Mouse (Mus musculus): ENCODE results near the gene Adgrg7. TPM values are rescaled to one million over a fixed set of nuclear protein-coding genes. Genes with fewer than 3 reads are reported as not detected.

Adgrg7 gene
- polyA plus RNA-seq, 1 experiment from 2014 or later = 0.12 TPM

DNA sequence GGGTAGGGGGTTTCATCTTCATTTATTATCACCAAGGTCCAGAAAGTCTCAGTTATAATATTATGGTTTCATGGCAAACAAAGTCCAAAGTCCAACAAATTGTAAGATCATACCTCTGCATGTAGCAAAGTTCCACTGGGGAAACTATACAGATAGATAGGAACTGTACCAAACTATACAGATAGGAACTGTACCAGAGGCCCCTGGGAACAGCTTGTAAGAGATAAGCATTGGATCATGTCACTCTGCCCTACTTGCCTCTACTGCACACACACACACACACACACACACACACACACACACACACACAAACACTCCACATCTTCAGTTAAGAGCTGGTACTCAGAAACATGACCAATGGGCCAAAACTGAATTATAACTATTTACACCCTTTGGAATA is 76.6 kb downstream of the Adgrg7 start:
- Histone ChIP-seq H3K27me3 (ENCODE audit: control insufficient read depth, insufficient read depth, low read length) (no peaks in the 10 kb centered on the region), H3K4me3 (ENCODE audit: low read depth, low read length) (no peak overlapping the region), H3K4me2 (replicated peaks; ENCODE audit: low read depth, low read length) (no peak overlapping the region), H3K36me3 (ENCODE audit: control insufficient read depth, insufficient read depth, low read length) (no peaks in the 10 kb centered on the region), H3K4me1 (ENCODE audit: control insufficient read depth, insufficient read depth, low read length) (peaks cover 19% of the 10 kb centered on the region), H3K27ac (ENCODE audit: low read length) (no peak overlapping the region), H3K9ac (replicated peaks; ENCODE audit: low read depth, low read length) (no peak overlapping the region), H3K9me3 (ENCODE audit: control insufficient read depth, low read depth, low read length) (no peaks in the 10 kb centered on the region)
- no peak for ATAC-seq (ENCODE audit: insufficient number of reproducible peaks, insufficient read depth, low FRiP score, low read depth)

- Histone ChIP-seq H3K9me3 (ENCODE audit: control insufficient read depth, low read depth, low read length) (no peaks in the 10 kb centered on the region), H3K4me1 (ENCODE audit: control insufficient read depth, insufficient read depth, low read length) (peaks cover 19% of the 10 kb centered on the region), H3K27ac (ENCODE audit: low read length) (peak within 1 kb of the TSS; percentile 98), H3K4me3 (ENCODE audit: low read depth, low read length) (peak within 1 kb of the TSS; percentile 72), H3K36me3 (ENCODE audit: control insufficient read depth, insufficient read depth, low read length) (no peaks in the 10 kb centered on the region), H3K4me2 (replicated peaks; ENCODE audit: low read depth, low read length) (peak within 1 kb of the TSS; percentile 54), H3K9ac (replicated peaks; ENCODE audit: low read depth, low read length) (peak within 1 kb of the TSS; percentile 89), H3K27me3 (ENCODE audit: control insufficient read depth, insufficient read depth, low read length) (no peaks in the 10 kb centered on the region)
- under 1% methylated on average over 60 of the region's 62 CpGs for WGBS
- peak; percentile 95 for ATAC-seq (ENCODE audit: insufficient number of reproducible peaks, insufficient read depth, low FRiP score, low read depth)
Observed at GRCm38 (mm10) chr16:56717224-56718200, 78.1 kb downstream of the Adgrg7 start, which contains the start of gene Tfg. Tfg (minus strand) TSS chr16:56717450.

DNA sequence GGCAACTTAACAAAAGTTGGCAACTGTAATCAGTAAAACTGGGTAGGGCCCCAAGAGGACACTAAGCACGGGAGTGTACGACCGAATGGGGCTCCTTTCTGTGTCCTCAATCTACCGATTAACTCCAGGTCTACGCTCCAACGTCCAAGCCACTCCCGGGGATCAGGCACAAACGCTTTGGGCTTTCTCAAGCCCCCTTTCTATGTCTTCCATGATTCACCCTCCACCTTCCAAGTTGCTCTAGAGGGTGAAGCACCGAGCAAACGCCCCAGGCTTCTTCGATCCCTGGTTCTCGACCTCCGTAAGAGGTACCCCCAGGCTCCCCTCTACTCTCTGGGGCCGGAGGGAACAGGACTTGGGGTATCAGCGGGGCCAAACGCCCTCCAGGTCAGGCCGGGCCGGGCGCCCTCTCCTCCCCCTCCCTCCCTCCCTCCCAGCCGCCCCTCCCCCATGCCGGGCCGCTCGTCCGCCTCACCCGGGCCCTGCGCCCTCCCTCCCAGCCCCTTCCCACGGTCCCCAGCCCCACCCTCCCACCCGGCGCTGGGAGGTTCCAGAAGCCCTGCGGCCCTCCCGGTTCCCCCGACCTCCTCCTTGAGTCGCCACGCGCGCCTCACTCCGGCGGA is 79.0 kb downstream of the Adgrg7 start:
- ATAC-seq (ENCODE audit: insufficient number of reproducible peaks, insufficient read depth, low FRiP score, low read depth) = peak; percentile 74
- Histone ChIP-seq H3K36me3 (ENCODE audit: control insufficient read depth, insufficient read depth, low read length) (peaks cover 4% of the 10 kb centered on the region), H3K27me3 (ENCODE audit: control insufficient read depth, insufficient read depth, low read length) (no peaks in the 10 kb centered on the region), H3K9me3 (ENCODE audit: control insufficient read depth, low read depth, low read length) (no peaks in the 10 kb centered on the region), H3K27ac (ENCODE audit: low read length) (peak overlapping the region; percentile 98), H3K4me3 (ENCODE audit: low read depth, low read length) (peak overlapping the region; percentile 72), H3K4me1 (ENCODE audit: control insufficient read depth, insufficient read depth, low read length) (peaks cover 19% of the 10 kb centered on the region), H3K4me2 (replicated peaks; ENCODE audit: low read depth, low read length) (peak overlapping the region; percentile 44), H3K9ac (replicated peaks; ENCODE audit: low read depth, low read length) (peak overlapping the region; percentile 89)
- WGBS = under 1% methylated on average over 36 of the region's 38 CpGs

GRCm38 (mm10) chr16:56715608-56716007 is 80.0 kb downstream of the Adgrg7 start:
- peak overlapping the region; percentile 44 for H3K4me2 ChIP-seq (replicated peaks; ENCODE audit: low read depth, low read length)
- no peaks in the 10 kb centered on the region for H3K9me3 ChIP-seq (ENCODE audit: control insufficient read depth, low read depth, low read length)
- H3K27me3 ChIP-seq (ENCODE audit: control insufficient read depth, insufficient read depth, low read length) = no peaks in the 10 kb centered on the region
- peaks cover 19% of the 10 kb centered on the region for H3K4me1 ChIP-seq (ENCODE audit: control insufficient read depth, insufficient read depth, low read length)
- no peak overlapping the region for H3K9ac ChIP-seq (replicated peaks; ENCODE audit: low read depth, low read length)
- H3K36me3 ChIP-seq (ENCODE audit: control insufficient read depth, insufficient read depth, low read length) = peaks cover 5% of the 10 kb centered on the region
- 57% methylated on average over 3 of the region's 3 CpGs for WGBS
- no peak overlapping the region for H3K27ac ChIP-seq (ENCODE audit: low read length)
- H3K4me3 ChIP-seq (ENCODE audit: low read depth, low read length) = peak overlapping the region; percentile 72
- no peak for ATAC-seq (ENCODE audit: insufficient number of reproducible peaks, insufficient read depth, low FRiP score, low read depth)

DNA sequence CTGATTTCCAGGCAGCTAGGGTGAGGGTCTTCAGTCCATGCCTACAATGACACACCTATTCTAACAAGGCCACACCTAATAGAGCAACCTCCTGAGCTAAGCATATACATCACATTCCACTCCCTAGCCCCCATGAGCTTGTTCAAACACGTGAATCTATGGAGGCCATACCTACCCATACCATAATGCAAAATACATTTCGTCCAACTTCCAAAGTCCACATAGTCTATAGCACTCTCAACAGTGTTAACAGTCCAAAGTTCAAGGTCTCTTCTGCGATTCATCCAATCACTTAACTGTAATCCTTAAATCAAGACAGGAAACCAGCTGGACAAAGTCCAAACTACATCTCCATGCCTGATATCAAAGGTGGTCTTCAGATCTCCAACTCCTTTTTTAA is 85.6 kb downstream of the Adgrg7 start:
- ATAC-seq (ENCODE audit: insufficient number of reproducible peaks, insufficient read depth, low FRiP score, low read depth) = no peak
- 82% methylated on average over 3 of the region's 3 CpGs for WGBS
- Histone ChIP-seq H3K9me3 (ENCODE audit: control insufficient read depth, low read depth, low read length) (no peaks in the 10 kb centered on the region), H3K4me2 (replicated peaks; ENCODE audit: low read depth, low read length) (no peak overlapping the region), H3K36me3 (ENCODE audit: control insufficient read depth, insufficient read depth, low read length) (peaks cover 39% of the 10 kb centered on the region), H3K4me1 (ENCODE audit: control insufficient read depth, insufficient read depth, low read length) (peaks cover 5% of the 10 kb centered on the region; the same call in 1 of the 2 replicates), H3K27me3 (ENCODE audit: control insufficient read depth, insufficient read depth, low read length) (no peaks in the 10 kb centered on the region), H3K4me3 (ENCODE audit: low read depth, low read length) (no peak overlapping the region), H3K27ac (ENCODE audit: low read length) (no peak overlapping the region), H3K9ac (replicated peaks; ENCODE audit: low read depth, low read length) (no peak overlapping the region)

DNA sequence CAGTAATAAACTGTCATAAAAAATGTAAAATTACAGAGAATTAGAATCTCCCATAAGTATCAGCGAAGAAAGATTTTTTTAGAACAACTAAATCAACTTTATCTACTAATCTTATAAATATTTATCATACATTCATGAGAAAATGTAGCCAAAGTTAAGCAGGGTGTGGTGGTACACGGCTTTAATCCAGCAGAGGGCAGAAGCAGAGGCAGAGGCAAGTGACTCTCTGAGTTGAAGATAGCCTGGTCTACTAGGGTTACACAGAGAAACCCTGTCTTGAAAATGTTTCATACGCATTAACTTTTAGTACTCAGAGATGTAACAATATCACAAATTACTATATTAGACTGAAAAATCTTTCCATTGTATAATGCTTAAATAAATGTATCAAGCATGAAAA is 89.9 kb downstream of the Adgrg7 start:
- no peak for ATAC-seq (ENCODE audit: insufficient number of reproducible peaks, insufficient read depth, low FRiP score, low read depth)
- peaks cover 52% of the 10 kb centered on the region for H3K36me3 ChIP-seq (ENCODE audit: control insufficient read depth, insufficient read depth, low read length)

GRCm38 (mm10) chr16:56700898-56701297 is 94.8 kb downstream of the Adgrg7 start:
- Histone ChIP-seq H3K27ac (ENCODE audit: low read length) (no peak overlapping the region), H3K27me3 (ENCODE audit: control insufficient read depth, insufficient read depth, low read length) (no peaks in the 10 kb centered on the region), H3K36me3 (ENCODE audit: control insufficient read depth, insufficient read depth, low read length) (peaks cover 39% of the 10 kb centered on the region), H3K9me3 (ENCODE audit: control insufficient read depth, low read depth, low read length) (no peaks in the 10 kb centered on the region), H3K4me3 (ENCODE audit: low read depth, low read length) (no peak overlapping the region), H3K9ac (replicated peaks; ENCODE audit: low read depth, low read length) (no peak overlapping the region), H3K4me2 (replicated peaks; ENCODE audit: low read depth, low read length) (no peak overlapping the region), H3K4me1 (ENCODE audit: control insufficient read depth, insufficient read depth, low read length) (no peaks in the 10 kb centered on the region)
- ATAC-seq (ENCODE audit: insufficient number of reproducible peaks, insufficient read depth, low FRiP score, low read depth) = no peak
- WGBS = 89% methylated on average over 3 of the region's 3 CpGs

More for the DNA sequence above, 89.9 kb downstream of the Adgrg7 start:
- Histone ChIP-seq H3K4me3 (ENCODE audit: low read depth, low read length) (no peak overlapping the region), H3K9ac (replicated peaks; ENCODE audit: low read depth, low read length) (no peak overlapping the region), H3K9me3 (ENCODE audit: control insufficient read depth, low read depth, low read length) (no peaks in the 10 kb centered on the region), H3K27me3 (ENCODE audit: control insufficient read depth, insufficient read depth, low read length) (no peaks in the 10 kb centered on the region), H3K27ac (ENCODE audit: low read length) (no peak overlapping the region), H3K4me1 (ENCODE audit: control insufficient read depth, insufficient read depth, low read length) (no peaks in the 10 kb centered on the region), H3K4me2 (replicated peaks; ENCODE audit: low read depth, low read length) (no peak overlapping the region)
- 79% methylated on average over 3 of the region's 3 CpGs for WGBS

DNA sequence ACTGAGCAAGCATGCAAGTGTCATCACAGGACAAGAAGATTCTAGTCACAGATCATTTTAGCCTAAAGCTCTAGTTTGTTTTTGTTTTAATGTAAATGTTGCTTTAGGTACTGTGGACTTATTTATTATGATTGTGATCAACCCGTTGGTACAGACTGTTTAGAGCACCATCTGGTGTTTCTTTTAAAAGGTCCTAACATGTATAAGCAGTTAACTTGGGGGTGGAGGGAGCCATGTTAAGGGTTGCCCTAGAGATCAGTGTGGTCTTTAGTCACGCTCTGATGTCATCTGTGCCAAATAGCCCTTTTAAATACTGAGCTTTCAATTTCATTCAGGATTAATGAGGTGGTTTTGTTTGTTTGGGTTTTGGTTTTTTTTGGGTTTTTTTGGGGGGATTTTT is 99.2 kb downstream of the Adgrg7 start:
- H3K4me3 ChIP-seq (ENCODE audit: low read depth, low read length) = no peak overlapping the region
- H3K27me3 ChIP-seq (ENCODE audit: control insufficient read depth, insufficient read depth, low read length) = no peaks in the 10 kb centered on the region
- H3K36me3 ChIP-seq (ENCODE audit: control insufficient read depth, insufficient read depth, low read length) = peaks cover 44% of the 10 kb centered on the region
- WGBS = 71% methylated on average over 2 of the region's 2 CpGs
- H3K27ac ChIP-seq (ENCODE audit: low read length) = no peak overlapping the region
- no peak overlapping the region for H3K4me2 ChIP-seq (replicated peaks; ENCODE audit: low read depth, low read length)
- no peak overlapping the region for H3K9ac ChIP-seq (replicated peaks; ENCODE audit: low read depth, low read length)
- no peaks in the 10 kb centered on the region for H3K9me3 ChIP-seq (ENCODE audit: control insufficient read depth, low read depth, low read length)
- ATAC-seq (ENCODE audit: insufficient number of reproducible peaks, insufficient read depth, low FRiP score, low read depth) = no peak
- no peaks in the 10 kb centered on the region for H3K4me1 ChIP-seq (ENCODE audit: control insufficient read depth, insufficient read depth, low read length)
